Mouse (Mus musculus) kidney, adult 9 months (tissue): ENCODE measurements around the gene Rnf123.

Experiments
- DNase-seq: peaks from one replicate; pipeline ENCODE4 v3.0.0; 2022

Gene Rnf123

GRCm38 (mm10) chr9:108056361-108057261 is 26.5 kb downstream of the Rnf123 start:
- DNase-seq = no peak

DNA sequence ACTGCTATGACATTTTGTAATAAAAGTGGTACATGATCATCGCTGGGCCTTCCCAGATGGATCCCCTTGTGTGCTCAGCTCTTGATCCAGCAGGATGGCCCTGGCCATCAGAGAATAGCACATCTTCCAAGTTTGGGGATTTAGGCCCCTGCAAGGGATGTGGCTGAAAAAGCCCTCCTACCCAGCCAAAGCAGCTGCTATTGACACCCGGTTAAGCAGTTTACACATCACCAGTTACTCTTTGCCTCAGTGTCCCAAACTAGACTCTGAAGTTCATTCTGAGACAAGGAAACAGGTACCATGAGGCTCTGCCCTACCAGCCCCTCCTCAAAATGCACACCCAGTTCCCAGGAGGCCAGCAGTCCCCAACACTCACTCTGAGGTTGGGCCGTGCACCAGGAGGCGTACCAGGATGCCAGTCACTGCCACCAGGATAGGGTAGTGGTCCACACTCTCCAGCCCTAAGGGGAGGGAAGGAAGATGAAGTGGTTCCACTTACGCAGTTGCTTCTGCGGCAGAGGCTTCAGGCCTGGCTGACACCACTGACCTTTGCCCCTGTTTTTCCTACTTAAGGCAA is 27.4 kb downstream of the Rnf123 start:
- DNase-seq = no peak

GRCm38 (mm10) chr9:108055061-108055460 is 28.1 kb downstream of the Rnf123 start:
- DNase-seq = no peak

GRCm38 (mm10) chr9:108054331-108055040 is 28.7 kb downstream of the Rnf123 start:
- DNase-seq = no peak

- DNase-seq = no peak
Measured at GRCm38 (mm10) chr9:108053665-108054225, 29.4 kb downstream of the Rnf123 start.

GRCm38 (mm10) chr9:108052885-108053664 is 30.1 kb downstream of the Rnf123 start, which contains the start of gene Amigo3:
Amigo3 (plus strand) TSS chr9:108053159.
- peak; percentile 99 for DNase-seq

GRCm38 (mm10) chr9:108052411-108052810 is 30.7 kb downstream of the Rnf123 start:
- DNase-seq = no peak

GRCm38 (mm10) chr9:108051931-108052220 is 31.3 kb downstream of the Rnf123 start:
- DNase-seq = no peak

- DNase-seq = no peak
Measured at GRCm38 (mm10) chr9:108051184-108051930, 31.8 kb downstream of the Rnf123 start.

GRCm38 (mm10) chr9:108049561-108050251 is 33.4 kb downstream of the Rnf123 start:
- DNase-seq = no peak

DNA sequence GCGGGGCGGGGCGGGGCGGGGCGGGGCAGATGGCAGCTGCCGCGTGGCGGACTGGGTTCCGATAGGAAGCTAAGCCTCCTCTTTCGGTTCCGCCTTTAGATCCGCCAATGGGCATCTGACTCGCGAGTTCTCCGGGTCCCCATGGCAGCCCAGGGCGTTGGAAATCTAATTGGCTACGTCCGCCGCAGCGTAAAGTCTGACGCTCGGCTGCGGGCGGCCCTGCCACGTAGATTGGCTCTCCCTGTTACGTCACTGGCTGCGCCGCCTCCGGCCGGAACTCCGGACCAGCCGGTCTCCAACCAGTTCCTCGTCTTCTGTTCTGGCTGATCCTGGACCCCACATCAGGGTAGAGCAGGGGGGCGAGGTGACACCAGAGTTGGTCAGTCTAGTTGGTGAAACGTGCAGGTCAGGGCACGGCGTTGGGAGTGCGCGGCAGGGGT is 34.1 kb downstream of the Rnf123 start, which contains the start of gene Gmppb:
TSS of gene Gmppb (plus strand) at position 227 of the 440 bp plus-strand sequence.
- peak; percentile 98 for DNase-seq

GRCm38 (mm10) chr9:108048566-108048955 is 34.6 kb downstream of the Rnf123 start:
- no peak for DNase-seq

- DNase-seq = no peak
Measured at GRCm38 (mm10) chr9:108047601-108048565, 35.3 kb downstream of the Rnf123 start.

GRCm38 (mm10) chr9:108046582-108046981 is 36.6 kb downstream of the Rnf123 start:
- no peak for DNase-seq

GRCm38 (mm10) chr9:108044751-108045492 is 38.2 kb downstream of the Rnf123 start:
- no peak for DNase-seq

GRCm38 (mm10) chr9:108035331-108036156 is 47.6 kb downstream of the Rnf123 start:
- DNase-seq = no peak

- no peak for DNase-seq
Measured at GRCm38 (mm10) chr9:108032126-108032525, 51.0 kb downstream of the Rnf123 start.

GRCm38 (mm10) chr9:108027867-108028266 is 55.3 kb downstream of the Rnf123 start:
- DNase-seq = no peak
